8 mouse cellular contexts compared by ENCODE assay signal in the genomic region with DNA sequence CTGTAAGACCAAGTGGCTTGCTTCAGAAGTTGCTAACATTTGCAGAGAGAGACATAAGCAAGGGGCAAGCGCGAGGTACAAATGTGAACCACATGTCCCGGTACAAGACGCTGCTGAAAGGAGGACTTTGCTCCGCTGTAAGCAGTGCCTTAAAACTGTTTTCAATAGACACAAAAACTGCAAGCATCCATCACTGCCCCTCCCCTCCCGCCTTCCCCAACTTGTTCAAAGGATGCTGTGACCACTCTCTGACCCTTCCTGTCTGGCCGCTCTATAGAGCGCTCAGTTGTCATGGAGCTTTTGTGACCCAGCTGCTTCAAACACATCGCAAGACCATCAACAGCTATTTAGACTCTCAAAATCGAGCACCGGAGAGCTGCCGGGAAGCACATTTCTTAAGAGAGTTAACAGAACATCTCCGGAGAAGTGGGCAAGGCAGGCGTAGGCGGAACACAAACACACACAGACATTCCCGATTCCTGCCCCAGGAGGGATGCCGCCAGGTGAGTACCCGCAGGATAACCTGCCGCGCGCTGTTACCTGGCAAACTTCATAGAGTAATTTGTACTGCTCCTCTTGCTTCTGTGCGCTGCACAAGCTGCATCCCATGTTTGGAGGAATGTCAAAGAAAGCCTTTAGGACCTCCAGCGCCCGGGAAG.
DNase-seq lines count a peak whose midpoint lies in the region; ATAC-seq and TF ChIP-seq lines count a peak whose summit lies in the region.

No protein-coding gene starts in this region.

- WGBS in heart, embryonic 13.5 days, result 23% methylated on average over 24 of the region's 24 CpGs
- WGBS in embryonic facial prominence, embryonic 10.5 days, result 5% methylated on average over 24 of the region's 24 CpGs
- 13% methylated on average over 24 of the region's 24 CpGs for WGBS in lung, postnatal 0 days
- 10% methylated on average over 24 of the region's 24 CpGs for WGBS in stomach, postnatal 0 days

- intact Hi-C loops in heart, postnatal 25 days (cut with DNase I), result no loop called here

- H3K27me3 ChIP-seq in heart, embryonic 13.5 days (replicated peaks), result peaks cover 12% of the 10 kb centered on the region; the same call in 1 of the 2 replicates
- H3K27me3 ChIP-seq in embryonic facial prominence, embryonic 10.5 days (replicated peaks; ENCODE audit: low read depth, poor library complexity, severe bottlenecking), result 0 out of 2 replicates have a peak, but pooled peaks cover 7% of the 10 kb centered on the region
- H3K27me3 ChIP-seq in lung, postnatal 0 days (replicated peaks; ENCODE audit: insufficient read depth, low read length), result no peaks in the 10 kb centered on the region
- H3K27me3 ChIP-seq in stomach, postnatal 0 days (ENCODE audit: control insufficient read depth, insufficient read depth, low read length), result no peaks in the 10 kb centered on the region

- peak overlapping the region; percentile 28; the same call in 1 of the 2 replicates for H3K9ac ChIP-seq in heart, embryonic 13.5 days
- H3K9ac ChIP-seq in lung, postnatal 0 days (replicated peaks; ENCODE audit: low read depth), result no peak overlapping the region
- H3K9ac ChIP-seq in stomach, postnatal 0 days (ENCODE audit: low read length), result peak overlapping the region; percentile 23; the same call in 1 of the 2 replicates

- peaks cover 30% of the 10 kb centered on the region for H3K4me1 ChIP-seq in heart, embryonic 13.5 days
- H3K4me1 ChIP-seq in embryonic facial prominence, embryonic 10.5 days, result peaks cover 55% of the 10 kb centered on the region
- H3K4me1 ChIP-seq in lung, postnatal 0 days (ENCODE audit: insufficient read depth, low read depth, low read length), result no peaks in the 10 kb centered on the region
- 0 out of 2 replicates have a peak, but pooled peaks cover 5% of the 10 kb centered on the region for H3K4me1 ChIP-seq in stomach, postnatal 0 days (replicated peaks; ENCODE audit: control insufficient read depth, insufficient read depth)

- H3K27ac ChIP-seq in heart, embryonic 13.5 days (replicated peaks), result no peak overlapping the region
- peak overlapping the region; percentile 60 for H3K27ac ChIP-seq in embryonic facial prominence, embryonic 10.5 days (replicated peaks)
- H3K27ac ChIP-seq in lung, postnatal 0 days (ENCODE audit: low read length), result no peak overlapping the region
- no peak overlapping the region for H3K27ac ChIP-seq in stomach, postnatal 0 days (replicated peaks)

- TF ChIP-seq EP300 in lung, postnatal 0 days (IDR thresholded peaks at IDR 0.05), result no peak
- no peak for TF ChIP-seq EP300 in stomach, postnatal 0 days (optimal IDR thresholded peaks at IDR 0.05)

- H3K9me3 ChIP-seq in heart, embryonic 13.5 days, result no peaks in the 10 kb centered on the region
- H3K9me3 ChIP-seq in embryonic facial prominence, embryonic 10.5 days, result no peaks in the 10 kb centered on the region
- H3K9me3 ChIP-seq in lung, postnatal 0 days (ENCODE audit: low read length), result no peaks in the 10 kb centered on the region
- H3K9me3 ChIP-seq in stomach, postnatal 0 days (ENCODE audit: control insufficient read depth, low read length), result no peaks in the 10 kb centered on the region

- H3K4me2 ChIP-seq in heart, embryonic 13.5 days, result peak overlapping the region; percentile 52
- peak overlapping the region; percentile 29 for H3K4me2 ChIP-seq in lung, postnatal 0 days (replicated peaks; ENCODE audit: low read depth, low read length)
- peak overlapping the region; percentile 44 for H3K4me2 ChIP-seq in stomach, postnatal 0 days (replicated peaks; ENCODE audit: low read depth)

- TF ChIP-seq CTCF in lung, postnatal 0 days (IDR thresholded peaks at IDR 0.05), result no peak
- no peak for TF ChIP-seq CTCF in stomach, postnatal 0 days (IDR thresholded peaks at IDR 0.05; ENCODE audit: low read depth)

- no peaks in the 10 kb centered on the region for H3K36me3 ChIP-seq in heart, embryonic 13.5 days
- no peaks in the 10 kb centered on the region for H3K36me3 ChIP-seq in embryonic facial prominence, embryonic 10.5 days (replicated peaks)
- no peaks in the 10 kb centered on the region for H3K36me3 ChIP-seq in lung, postnatal 0 days (ENCODE audit: insufficient read depth, low read length)
- H3K36me3 ChIP-seq in stomach, postnatal 0 days (ENCODE audit: control insufficient read depth, insufficient read depth, low read length), result no peaks in the 10 kb centered on the region

- H3K4me3 ChIP-seq in heart, embryonic 13.5 days, result peak overlapping the region; percentile 18
- H3K4me3 ChIP-seq in embryonic facial prominence, embryonic 10.5 days, result peak overlapping the region; percentile 51
- H3K4me3 ChIP-seq in lung, postnatal 0 days (ENCODE audit: low read depth, low read length), result no peak overlapping the region
- H3K4me3 ChIP-seq in stomach, postnatal 0 days (ENCODE audit: low read depth, low read length), result peak overlapping the region; percentile 13; the same call in 1 of the 2 replicates

- no peak for ATAC-seq in heart, embryonic 13.5 days (ENCODE audit: extremely low read depth, insufficient number of reproducible peaks, low FRiP score, low TSS enrichment)
- ATAC-seq in lung, postnatal 0 days, result peak; percentile 37
- ATAC-seq in stomach, postnatal 0 days (ENCODE audit: low FRiP score, low TSS enrichment), result no peak

- DNase-seq in heart, adult 11 months, result no peak
- peak; percentile 67 for DNase-seq in embryonic facial prominence, embryonic 10.5 days (ENCODE audit: low spot score)
- peak; percentile 31 for DNase-seq in hindlimb bud, embryonic 11.5 days (ENCODE audit: extremely low spot score, low read depth, low spot score)
- DNase-seq in lung, postnatal 0 days (ENCODE audit: low spot score), result peak; percentile 31
- DNase-seq in stomach, postnatal 0 days (ENCODE audit: low spot score), result peak; percentile 17
- DNase-seq in liver, result no peak
- DNase-seq in heart, postnatal 25 days (ENCODE audit: low spot score), result no peak

Comparison
In these comparisons a context has a peak if more than half of its experiments do, and no peak if none do; other contexts are left out.
1. DNase-seq: peak in embryonic facial prominence, embryonic 10.5 days (single experiment), hindlimb bud, embryonic 11.5 days (single experiment), lung, postnatal 0 days (single experiment) and stomach, postnatal 0 days (single experiment); none in heart, adult 11 months (single experiment), liver (single experiment) and heart, postnatal 25 days (single experiment).
2. Peak in every context shown above with its lines, with median percentiles within 50 percentile points of each other: H3K4me2 ChIP-seq.